Mouse (Mus musculus) granulocyte monocyte progenitor cell, adult 5-6 weeks (primary cell): ENCODE measurements around the gene Acbd7. TPM values are rescaled to one million over a fixed set of nuclear protein-coding genes. Genes with fewer than 3 reads are reported as not detected.

Experiments
- ATAC-seq: replicated peaks from 2 replicates; pipeline ENCODE4 v1.8.0; 2016; ENCODE audit warnings: mild to moderate bottlenecking, moderate TSS enrichment, inconsistent platforms; ENCODE audit not compliant: poor library complexity, severe bottlenecking
- total RNA-seq, 2 experiments: library from RNA; stranded (forward) in 1 of 2; stranded (reverse) in 1 of 2; fragments of 200-712, 200-1000 nt in 1 of 2; fragments of >200 nt in 1 of 2; fragmentation: Nextera tagmentation in 1 of 2; gene quantifications; 2 replicates each; pipeline ENCODE4 v1.2.3; 2014 to 2017

The Acbd7 gene
- total RNA-seq (2014; fragmentation: Nextera tagmentation) = not detected in 2 replicates
- total RNA-seq (2017) = not detected in 2 replicates

DNA sequence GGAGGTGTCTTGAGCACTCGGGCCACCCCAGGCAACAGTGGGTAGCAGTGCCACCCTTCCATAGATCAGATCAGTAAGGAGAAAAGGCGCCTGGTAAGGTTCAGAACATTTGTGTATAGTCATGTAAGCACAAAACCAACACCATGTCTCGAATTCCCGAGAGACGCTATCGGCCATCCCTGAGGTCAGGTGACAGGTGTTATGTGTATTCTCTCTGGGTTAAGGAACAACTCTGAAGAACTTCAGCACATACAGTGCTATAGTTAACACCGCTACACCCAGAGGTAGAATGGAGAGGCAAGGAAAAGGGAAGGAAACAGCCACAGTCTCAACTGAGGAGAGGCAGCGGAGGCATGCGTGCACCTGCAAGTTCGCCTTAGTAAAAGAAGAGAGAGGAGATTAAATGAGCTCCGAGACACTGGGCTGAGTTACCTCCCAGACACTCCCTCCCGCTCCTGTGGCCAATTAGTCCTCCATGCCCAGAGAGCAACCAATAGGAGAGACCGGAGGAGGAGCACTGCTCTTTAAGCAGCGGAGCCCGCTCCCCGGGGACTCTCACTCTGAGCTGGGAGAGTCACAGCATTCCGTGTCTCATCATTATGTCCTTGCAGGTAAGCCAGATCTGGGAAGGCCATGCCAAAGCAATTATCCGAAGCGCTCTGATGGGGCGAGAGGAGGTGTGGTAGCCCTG lies at the start of gene Acbd7:
Gene Acbd7, plus strand, starts transcription at position 558 of the 691 bp plus-strand sequence.
- peak; percentile 49 for ATAC-seq

DNA sequence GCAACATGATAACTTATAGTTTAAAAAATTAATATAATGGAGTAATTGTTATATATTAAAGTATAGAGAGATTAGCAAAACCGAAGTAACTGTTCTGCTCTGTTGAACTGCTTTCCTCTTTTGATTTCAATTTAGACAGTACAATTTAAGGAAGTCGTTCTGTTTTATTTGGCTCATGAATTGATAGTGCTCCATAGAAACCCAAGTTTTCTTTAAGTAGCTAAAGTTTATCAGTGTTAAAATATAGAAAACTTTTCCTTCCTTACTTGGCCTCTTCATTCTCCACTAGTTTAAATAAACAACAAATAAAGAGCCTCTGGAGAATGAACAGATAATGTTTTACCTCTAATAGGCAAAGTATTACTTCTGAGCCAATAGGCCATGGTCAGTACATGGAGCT lies 49.7 kb upstream of the Acbd7 start:
- no peak for ATAC-seq

DNA sequence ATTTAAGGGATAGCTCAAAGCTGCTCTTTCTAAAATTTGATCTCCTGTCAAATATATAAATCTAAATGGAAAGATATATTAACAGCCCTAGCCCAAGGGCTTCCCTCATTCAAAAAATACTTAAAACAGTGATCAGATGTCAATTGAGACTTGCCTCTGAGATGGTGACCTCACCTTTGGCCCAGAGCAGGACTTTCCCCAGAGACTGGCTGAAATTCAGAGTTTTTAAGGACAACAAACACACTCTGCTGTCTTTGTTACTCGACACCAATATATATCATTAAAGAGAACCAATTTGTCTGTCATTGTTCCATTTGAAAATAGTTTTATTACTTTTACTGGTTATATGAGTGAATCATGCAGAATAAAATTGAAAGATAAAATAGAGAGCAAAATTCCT lies 46.4 kb upstream of the Acbd7 start:
- ATAC-seq = no peak

- ATAC-seq = no peak
Observed at GRCm38 (mm10) chr2:3292170-3292569, 43.8 kb upstream of the Acbd7 start.

DNA sequence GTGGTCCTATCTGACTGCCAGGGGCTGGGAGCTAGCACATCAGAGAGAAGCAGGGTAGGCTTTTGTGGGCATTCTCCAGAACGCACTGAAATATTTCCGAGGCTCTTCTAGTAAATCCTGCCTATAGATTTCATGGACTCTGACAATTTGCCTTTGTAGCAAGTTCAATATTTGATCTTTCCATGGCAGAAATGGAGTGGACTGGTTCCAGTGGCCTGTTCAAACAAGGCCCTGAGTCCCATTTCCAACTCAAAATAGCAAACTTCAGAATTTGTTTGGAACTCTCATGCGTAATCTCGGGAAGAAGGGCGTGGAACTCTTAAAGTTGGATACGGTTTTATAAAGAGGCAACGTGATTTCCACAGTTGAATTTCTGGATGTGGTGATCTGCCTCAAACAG lies 40.1 kb upstream of the Acbd7 start:
- no peak for ATAC-seq

DNA sequence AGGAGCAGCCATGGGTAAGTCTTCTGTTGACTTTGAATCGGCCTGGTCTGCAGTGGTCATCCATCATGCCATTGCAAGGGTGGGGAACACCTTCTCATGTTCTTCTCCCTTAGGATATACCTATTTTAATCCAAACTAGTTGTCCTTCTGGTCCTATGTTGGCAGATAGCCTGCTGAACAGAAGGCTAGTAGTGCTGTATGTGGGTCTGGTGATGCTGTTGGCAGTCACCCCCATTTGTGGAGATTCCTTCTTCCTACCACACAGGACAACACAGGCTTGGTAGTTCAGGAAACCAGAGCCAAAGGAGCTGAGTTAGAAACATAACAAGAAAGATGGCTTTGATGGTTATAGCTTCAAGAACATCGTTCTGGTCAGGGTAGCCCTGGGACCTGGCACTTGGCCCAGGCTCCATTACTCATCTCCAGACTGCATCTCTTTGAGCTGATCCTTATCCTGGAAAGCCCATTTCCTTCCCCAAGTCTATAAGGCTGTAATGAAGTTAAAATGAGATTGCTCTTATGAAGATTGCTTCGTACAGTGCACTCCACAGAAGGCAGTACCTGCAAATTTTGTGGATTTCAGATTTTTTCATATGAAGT lies 30.4 kb upstream of the Acbd7 start:
- no peak for ATAC-seq

DNA sequence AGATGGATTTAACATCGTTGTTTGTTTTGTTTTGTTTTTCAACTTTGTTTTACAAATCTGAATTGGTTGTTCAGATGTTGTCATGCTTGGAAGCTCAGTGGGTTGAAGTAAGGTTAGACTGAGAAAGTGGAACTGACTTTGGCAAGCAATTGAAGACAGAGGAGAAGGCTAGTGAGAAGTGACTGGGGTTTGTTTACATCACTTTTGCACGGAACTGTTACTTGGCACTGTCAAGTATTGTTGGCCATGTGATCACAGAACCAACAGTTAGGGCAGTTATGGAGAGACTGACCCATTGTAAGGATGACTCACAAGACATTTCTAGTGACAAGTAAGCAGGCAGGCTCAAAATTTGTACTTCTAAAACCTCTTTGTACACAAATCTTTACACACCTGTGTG lies 12.8 kb upstream of the Acbd7 start:
- ATAC-seq = no peak

DNA sequence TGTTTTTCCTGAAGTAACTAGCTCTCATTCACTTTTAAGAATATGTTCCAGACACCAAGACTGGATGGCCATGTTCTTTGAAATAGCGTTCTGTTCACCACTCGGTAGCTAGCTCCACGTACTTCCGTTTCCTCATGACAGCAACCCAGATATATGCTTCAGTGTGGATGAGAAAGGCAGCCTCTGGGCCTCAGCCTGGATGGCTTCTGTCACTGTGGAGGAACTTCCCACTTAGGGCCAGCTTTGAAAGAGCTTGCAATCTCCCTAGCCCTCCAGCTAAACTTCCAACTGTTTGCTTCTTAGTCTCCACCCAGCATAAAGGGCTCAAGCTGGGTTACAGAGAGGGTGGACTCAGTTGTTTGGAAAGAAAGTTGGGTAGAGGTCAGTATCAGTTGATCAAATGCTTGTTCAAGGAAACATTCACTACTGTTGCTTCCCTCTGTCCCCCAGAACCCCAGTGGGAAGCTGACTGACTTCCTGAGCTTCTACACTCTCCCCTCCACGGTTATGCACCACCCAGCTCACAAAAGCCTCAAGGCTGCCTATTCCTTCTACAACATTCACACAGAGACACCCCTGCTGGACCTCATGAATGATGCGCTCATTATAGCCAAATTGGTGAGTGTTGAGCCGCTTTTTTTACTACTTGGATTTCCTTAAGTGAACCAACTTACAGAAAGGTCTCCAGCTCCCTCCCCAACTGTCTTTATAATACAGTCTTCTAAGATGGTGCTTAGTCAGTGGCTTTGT lies 11.4 kb upstream of the Acbd7 start:
- no peak for ATAC-seq

- no peak for ATAC-seq
Observed at GRCm38 (mm10) chr2:3326547-3326946, 9.4 kb upstream of the Acbd7 start.

- ATAC-seq = peak; percentile 81
Observed at GRCm38 (mm10) chr2:3327351-3327750, 8.6 kb upstream of the Acbd7 start.

- no peak for ATAC-seq
Observed at GRCm38 (mm10) chr2:3331071-3331703, 4.8 kb upstream of the Acbd7 start.

- no peak for ATAC-seq
Observed at GRCm38 (mm10) chr2:3332056-3332455, 3.9 kb upstream of the Acbd7 start.

DNA sequence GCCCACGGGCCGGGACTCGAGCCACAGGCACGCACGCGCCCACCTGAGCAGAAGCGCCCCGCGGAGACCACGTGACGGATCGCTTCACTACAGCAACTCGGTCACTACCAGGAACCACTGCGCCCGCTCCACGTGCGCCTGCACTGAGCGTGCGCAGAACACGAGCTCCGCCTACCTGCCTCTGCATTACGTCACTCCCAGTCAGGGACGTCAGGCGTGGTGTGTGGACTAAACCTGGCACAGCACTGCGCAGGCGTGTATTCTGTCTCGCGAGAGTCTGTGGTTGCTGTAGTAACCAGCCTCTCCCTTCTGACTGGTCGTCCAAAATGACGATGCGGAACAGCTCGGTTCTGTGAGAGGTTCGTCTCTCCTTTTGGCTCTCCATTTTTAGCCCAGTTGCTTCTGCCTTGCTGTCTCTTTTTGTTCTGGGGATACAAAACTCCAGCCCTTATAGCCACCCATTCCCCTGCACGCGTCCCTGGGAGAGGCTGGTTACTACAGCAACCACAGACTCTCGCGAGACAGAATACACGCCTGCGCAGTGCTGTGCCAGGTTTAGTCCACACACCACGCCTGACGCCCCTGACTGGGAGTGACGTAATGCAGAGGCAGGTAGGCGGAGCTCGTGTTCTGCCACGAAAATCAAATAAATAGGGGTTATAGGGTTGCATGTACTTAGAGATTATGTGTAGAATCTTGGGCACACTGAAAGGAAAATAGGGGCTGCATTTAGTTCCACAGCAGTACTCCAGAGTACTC lies 3.3 kb upstream of the Acbd7 start, which contains the start of gene Rpp38:
Gene Rpp38, minus strand, starts transcription at position 160 of the 759 bp plus-strand sequence.
- ATAC-seq = peak; percentile 78

- no peak for ATAC-seq
Observed at GRCm38 (mm10) chr2:3333761-3334160, 2.2 kb upstream of the Acbd7 start.

DNA sequence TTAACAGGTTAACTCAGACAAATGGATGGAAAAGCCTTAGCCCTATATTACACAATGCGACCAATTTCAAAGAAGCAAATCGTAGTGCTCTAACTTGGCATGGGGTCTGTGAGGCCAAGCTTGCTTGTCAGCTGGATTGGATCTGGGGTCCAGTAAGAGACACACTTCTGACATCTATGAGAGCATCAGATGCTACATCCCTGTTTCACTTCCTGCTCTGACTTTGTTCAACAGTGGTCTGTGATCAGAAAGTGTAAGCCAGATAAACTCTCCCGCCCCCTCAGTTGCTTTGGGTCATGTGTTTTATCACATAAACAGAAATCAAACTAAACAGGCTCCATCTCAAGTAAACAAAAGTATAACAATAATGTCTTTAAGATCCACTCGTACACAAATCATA lies 12.5 kb downstream of the Acbd7 start:
- ATAC-seq = peak; percentile 76

GRCm38 (mm10) chr2:3348919-3349318 lies 13.0 kb downstream of the Acbd7 start:
- peak; percentile 89 for ATAC-seq

GRCm38 (mm10) chr2:3353160-3353559 lies 17.2 kb downstream of the Acbd7 start:
- ATAC-seq = no peak

DNA sequence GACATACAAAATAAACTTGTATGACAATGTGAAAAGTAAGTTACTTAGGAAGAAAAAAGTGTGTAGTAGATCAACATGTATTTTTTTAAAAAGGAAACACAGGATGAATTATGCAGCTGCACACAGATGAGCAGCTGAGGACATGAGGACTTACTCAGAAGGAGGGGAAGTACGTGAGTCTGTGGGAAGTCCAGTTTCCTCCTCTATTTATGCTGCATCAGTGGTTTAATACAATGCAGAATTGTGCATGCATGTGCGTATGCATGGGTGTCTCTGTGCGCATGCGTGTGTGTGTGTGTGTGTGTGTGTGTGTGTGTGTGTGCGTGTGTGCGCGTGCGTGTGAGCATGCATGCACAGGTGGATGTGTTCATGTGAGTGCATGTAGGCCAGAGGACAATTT lies 19.8 kb downstream of the Acbd7 start:
- ATAC-seq = peak; percentile 35; the same call in 1 of the 2 replicates

DNA sequence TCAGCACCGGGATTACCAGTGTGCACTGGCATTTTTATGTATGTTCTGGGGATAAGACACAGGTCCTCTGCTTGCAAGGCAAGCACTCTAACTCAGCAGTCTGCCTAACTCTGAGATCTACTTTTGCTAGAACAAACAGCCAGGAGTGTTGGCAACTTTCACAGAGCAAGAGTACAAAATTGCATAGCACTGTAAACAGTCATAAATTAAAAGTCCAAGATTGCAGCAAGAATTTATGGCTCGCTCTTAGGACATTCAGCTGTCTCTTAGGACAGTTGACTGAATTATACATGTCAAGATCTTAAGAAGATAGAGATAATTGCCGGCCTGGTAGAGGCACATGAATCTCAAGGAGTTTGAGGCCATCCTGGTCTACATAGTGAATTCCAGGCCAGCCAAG lies 20.3 kb downstream of the Acbd7 start:
- no peak for ATAC-seq

GRCm38 (mm10) chr2:3357887-3358286 lies 21.9 kb downstream of the Acbd7 start:
- no peak for ATAC-seq
